Mouse (Mus musculus): ENCODE results near the gene Pde11a. TPM values are rescaled to one million over a fixed set of nuclear protein-coding genes. Genes with fewer than 3 reads are reported as not detected.
A peak's percentile ranks its signal among the peaks of the same experiment; 100 is the strongest.

The Pde11a gene
- polyA plus RNA-seq, 1 experiment = 0.83 TPM

GRCm38 (mm10) chr2:76269494-76269893 lies 69.1 kb downstream of the Pde11a start:
- 66% methylated on average over 1 of the region's 1 CpGs for WGBS
- H3K4me3 ChIP-seq (ENCODE audit: insufficient read depth, low read depth, low read length) = no peak overlapping the region
- H3K36me3 ChIP-seq (ENCODE audit: control insufficient read depth, insufficient read depth, low read length) = no peaks in the 10 kb centered on the region
- no peak overlapping the region for H3K27ac ChIP-seq (ENCODE audit: insufficient read depth, low read depth, low read length)
- no peaks in the 10 kb centered on the region for H3K4me1 ChIP-seq (ENCODE audit: control insufficient read depth, insufficient read depth, low read length)
- no peak for TF ChIP-seq POLR2A (IDR thresholded peaks at IDR 0.05; ENCODE audit: low read depth, low read length)
- H3K27me3 ChIP-seq (replicated peaks; ENCODE audit: control insufficient read depth, insufficient read depth, low read length) = no peaks in the 10 kb centered on the region
- no peak for DNase-seq

DNA sequence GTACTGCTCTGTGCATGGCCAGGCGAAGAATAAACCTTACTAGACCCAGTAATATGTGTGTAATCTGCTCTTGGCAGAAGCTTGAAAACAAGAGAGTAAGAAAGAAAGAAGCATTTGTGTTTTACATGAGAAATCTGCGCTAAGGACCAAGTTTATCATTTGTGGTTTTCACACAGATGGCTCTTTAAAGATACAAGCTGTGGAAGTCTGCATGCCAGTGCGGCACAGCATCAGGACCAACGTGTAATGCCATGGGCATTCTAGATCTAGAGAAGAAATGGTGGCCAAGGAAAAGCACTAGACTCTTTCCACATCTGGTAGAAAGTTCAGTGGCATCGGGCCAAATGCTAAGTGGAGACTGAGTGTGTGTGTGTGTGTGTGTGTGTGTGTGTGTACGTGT lies 71.2 kb downstream of the Pde11a start:
- no peak for DNase-seq
- Histone ChIP-seq H3K27me3 (replicated peaks; ENCODE audit: control insufficient read depth, insufficient read depth, low read length) (no peaks in the 10 kb centered on the region), H3K27ac (ENCODE audit: insufficient read depth, low read depth, low read length) (no peak overlapping the region), H3K4me1 (ENCODE audit: control insufficient read depth, insufficient read depth, low read length) (no peaks in the 10 kb centered on the region), H3K4me3 (ENCODE audit: insufficient read depth, low read depth, low read length) (no peak overlapping the region), H3K36me3 (ENCODE audit: control insufficient read depth, insufficient read depth, low read length) (no peaks in the 10 kb centered on the region)
- 94% methylated on average over 6 of the region's 6 CpGs for WGBS
- TF ChIP-seq CTCF (conservative IDR thresholded peaks at IDR 0.05; ENCODE audit: insufficient read depth, insufficient read length, low read depth, low read length) (no peak), POLR2A (IDR thresholded peaks at IDR 0.05; ENCODE audit: low read depth, low read length) (no peak)

DNA sequence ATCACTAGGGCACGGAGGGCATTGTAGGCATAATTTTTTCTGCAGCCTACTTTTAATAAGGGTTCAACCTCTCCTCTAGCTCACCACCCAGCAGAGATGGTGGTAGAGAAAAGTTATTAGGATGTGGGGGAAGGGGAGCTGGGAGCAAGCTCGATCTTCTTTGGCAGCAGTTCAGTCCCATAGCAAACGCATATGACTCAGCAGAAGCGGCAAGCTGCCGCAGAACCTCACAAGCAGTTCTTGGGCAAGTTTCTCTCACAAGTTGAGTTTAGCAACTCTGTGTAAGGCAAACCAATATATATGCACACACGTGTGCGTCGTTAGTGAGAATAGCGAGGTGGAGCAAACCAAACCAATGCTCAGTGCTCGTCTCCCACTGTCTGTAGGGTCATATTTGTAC lies 72.0 kb downstream of the Pde11a start:
- Histone ChIP-seq H3K27me3 (replicated peaks; ENCODE audit: control insufficient read depth, insufficient read depth, low read length) (no peaks in the 10 kb centered on the region), H3K4me3 (ENCODE audit: insufficient read depth, low read depth, low read length) (no peak overlapping the region), H3K36me3 (ENCODE audit: control insufficient read depth, insufficient read depth, low read length) (no peaks in the 10 kb centered on the region), H3K27ac (ENCODE audit: insufficient read depth, low read depth, low read length) (no peak overlapping the region), H3K4me1 (ENCODE audit: control insufficient read depth, insufficient read depth, low read length) (no peaks in the 10 kb centered on the region)
- DNase-seq = no peak
- TF ChIP-seq POLR2A (IDR thresholded peaks at IDR 0.05; ENCODE audit: low read depth, low read length) = no peak
- no peak for TF ChIP-seq CTCF (conservative IDR thresholded peaks at IDR 0.05; ENCODE audit: insufficient read depth, insufficient read length, low read depth, low read length)
- 89% methylated on average over 10 of the region's 10 CpGs for WGBS

DNA sequence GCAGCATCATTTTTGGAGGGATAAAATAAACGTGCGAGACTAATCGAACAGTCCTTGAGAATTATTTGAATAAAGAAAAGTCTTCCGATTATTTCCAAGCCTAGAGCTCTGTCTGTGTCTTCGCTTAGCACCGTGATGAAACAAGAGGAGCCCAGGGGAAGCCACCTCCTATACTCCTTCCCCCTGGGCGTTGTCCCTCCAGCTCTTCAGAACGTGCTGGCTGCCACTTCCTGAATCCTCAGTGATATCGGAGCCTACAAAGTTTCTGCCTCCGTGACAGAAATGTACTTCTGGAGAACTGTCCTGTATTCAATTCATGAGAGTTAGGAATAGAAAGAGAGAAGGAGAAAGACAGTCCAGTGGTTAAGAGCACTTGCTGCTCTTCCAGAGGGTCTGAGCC lies 74.3 kb downstream of the Pde11a start:
- no peak for DNase-seq
- no peak for TF ChIP-seq POLR2A (IDR thresholded peaks at IDR 0.05; ENCODE audit: low read depth, low read length)
- TF ChIP-seq CTCF (conservative IDR thresholded peaks at IDR 0.05; ENCODE audit: insufficient read depth, insufficient read length, low read depth, low read length) = no peak
- no peak overlapping the region for H3K27ac ChIP-seq (ENCODE audit: insufficient read depth, low read depth, low read length)
- 50% methylated on average over 10 of the region's 10 CpGs for WGBS
- no peaks in the 10 kb centered on the region for H3K27me3 ChIP-seq (replicated peaks; ENCODE audit: control insufficient read depth, insufficient read depth, low read length)
- no peaks in the 10 kb centered on the region for H3K36me3 ChIP-seq (ENCODE audit: control insufficient read depth, insufficient read depth, low read length)
- H3K4me1 ChIP-seq (ENCODE audit: control insufficient read depth, insufficient read depth, low read length) = no peaks in the 10 kb centered on the region
- no peak overlapping the region for H3K4me3 ChIP-seq (ENCODE audit: insufficient read depth, low read depth, low read length)

DNA sequence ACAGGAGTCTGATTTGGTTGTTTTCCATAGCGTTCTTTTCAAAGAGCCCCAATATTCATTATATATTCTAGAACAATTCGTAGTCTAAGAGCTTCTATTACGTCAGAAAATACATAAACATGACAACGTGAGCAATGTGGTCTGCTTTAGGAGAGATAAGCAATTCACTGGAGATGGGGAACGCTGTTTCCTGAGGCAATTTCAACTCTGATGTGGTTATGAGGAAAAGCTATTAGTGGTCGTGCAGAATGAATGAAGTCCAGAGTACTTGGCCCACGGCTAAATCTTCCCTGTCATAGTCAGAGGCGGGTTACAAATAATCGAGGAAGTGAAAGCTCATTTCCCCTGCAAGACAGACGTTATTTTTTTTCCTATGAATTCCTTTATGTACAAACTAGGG lies 75.9 kb downstream of the Pde11a start:
- no peak overlapping the region for H3K4me3 ChIP-seq (ENCODE audit: insufficient read depth, low read depth, low read length)
- no peaks in the 10 kb centered on the region for H3K27me3 ChIP-seq (replicated peaks; ENCODE audit: control insufficient read depth, insufficient read depth, low read length)
- no peak overlapping the region for H3K27ac ChIP-seq (ENCODE audit: insufficient read depth, low read depth, low read length)
- H3K4me1 ChIP-seq (ENCODE audit: control insufficient read depth, insufficient read depth, low read length) = no peaks in the 10 kb centered on the region
- TF ChIP-seq CTCF (conservative IDR thresholded peaks at IDR 0.05; ENCODE audit: insufficient read depth, insufficient read length, low read depth, low read length) (no peak), POLR2A (IDR thresholded peaks at IDR 0.05; ENCODE audit: low read depth, low read length) (no peak)
- H3K36me3 ChIP-seq (ENCODE audit: control insufficient read depth, insufficient read depth, low read length) = no peaks in the 10 kb centered on the region
- WGBS = 67% methylated on average over 10 of the region's 10 CpGs
- DNase-seq = no peak

DNA sequence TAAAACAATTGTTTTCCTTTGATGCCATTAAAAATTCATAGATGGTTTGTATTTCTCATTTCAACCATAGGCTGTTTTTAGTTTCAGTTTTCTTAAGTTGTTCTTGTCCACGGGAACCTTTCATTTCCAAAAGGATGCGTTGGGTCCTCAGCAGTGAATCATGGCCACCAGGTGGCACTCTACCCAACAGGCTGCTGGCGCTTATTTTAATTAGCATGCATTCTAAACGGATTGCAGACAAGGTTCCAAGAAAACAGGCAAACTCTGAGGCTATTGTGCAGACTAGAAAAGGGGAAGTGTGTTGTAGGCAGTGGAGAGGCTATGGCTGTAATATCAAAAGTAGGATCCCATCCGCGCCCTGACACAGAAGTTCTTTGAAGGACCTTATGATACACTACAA lies 83.7 kb downstream of the Pde11a start:
- peak; percentile 63 for DNase-seq
- 42% methylated on average over 6 of the region's 6 CpGs for WGBS
- H3K27me3 ChIP-seq (replicated peaks; ENCODE audit: control insufficient read depth, insufficient read depth, low read length) = no peaks in the 10 kb centered on the region
- H3K27ac ChIP-seq (ENCODE audit: insufficient read depth, low read depth, low read length) = no peak overlapping the region
- TF ChIP-seq CTCF (conservative IDR thresholded peaks at IDR 0.05; ENCODE audit: insufficient read depth, insufficient read length, low read depth, low read length) (peak; percentile 67), POLR2A (IDR thresholded peaks at IDR 0.05; ENCODE audit: low read depth, low read length) (no peak)
- no peaks in the 10 kb centered on the region for H3K36me3 ChIP-seq (ENCODE audit: control insufficient read depth, insufficient read depth, low read length)
- no peaks in the 10 kb centered on the region for H3K4me1 ChIP-seq (ENCODE audit: control insufficient read depth, insufficient read depth, low read length)
- no peak overlapping the region for H3K4me3 ChIP-seq (ENCODE audit: insufficient read depth, low read depth, low read length)

GRCm38 (mm10) chr2:76251379-76251778 lies 87.2 kb downstream of the Pde11a start:
- Histone ChIP-seq H3K27me3 (replicated peaks; ENCODE audit: control insufficient read depth, insufficient read depth, low read length) (no peaks in the 10 kb centered on the region), H3K4me3 (ENCODE audit: insufficient read depth, low read depth, low read length) (no peak overlapping the region), H3K4me1 (ENCODE audit: control insufficient read depth, insufficient read depth, low read length) (no peaks in the 10 kb centered on the region), H3K36me3 (ENCODE audit: control insufficient read depth, insufficient read depth, low read length) (no peaks in the 10 kb centered on the region), H3K27ac (ENCODE audit: insufficient read depth, low read depth, low read length) (no peak overlapping the region)
- DNase-seq = no peak
- 66% methylated on average over 10 of the region's 10 CpGs for WGBS
- no peak for TF ChIP-seq POLR2A (IDR thresholded peaks at IDR 0.05; ENCODE audit: low read depth, low read length)
- no peak for TF ChIP-seq CTCF (conservative IDR thresholded peaks at IDR 0.05; ENCODE audit: insufficient read depth, insufficient read length, low read depth, low read length)

DNA sequence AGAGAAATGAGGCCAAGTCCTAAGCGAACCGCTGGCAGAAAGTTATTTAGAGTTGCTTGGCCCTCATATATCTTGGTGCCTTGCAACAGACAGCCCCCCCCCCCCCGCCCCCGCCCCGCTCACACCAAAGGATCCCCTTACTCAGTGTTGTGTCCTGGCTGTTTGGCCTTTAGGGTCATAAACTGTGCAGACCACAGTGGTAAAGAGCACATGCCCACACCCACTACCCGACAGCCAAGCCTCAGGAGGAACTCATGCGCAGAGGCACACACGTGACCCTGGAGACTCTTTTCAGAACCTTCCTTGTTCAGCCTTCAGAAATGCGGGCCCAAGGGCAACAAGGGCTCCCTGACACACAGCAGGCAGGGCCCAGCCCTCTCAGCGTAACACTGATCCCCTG lies 90.3 kb downstream of the Pde11a start:
- WGBS = 38% methylated on average over 10 of the region's 10 CpGs
- Histone ChIP-seq H3K4me3 (ENCODE audit: insufficient read depth, low read depth, low read length) (no peak overlapping the region), H3K27me3 (replicated peaks; ENCODE audit: control insufficient read depth, insufficient read depth, low read length) (no peaks in the 10 kb centered on the region), H3K27ac (ENCODE audit: insufficient read depth, low read depth, low read length) (no peak overlapping the region), H3K4me1 (ENCODE audit: control insufficient read depth, insufficient read depth, low read length) (no peaks in the 10 kb centered on the region), H3K36me3 (ENCODE audit: control insufficient read depth, insufficient read depth, low read length) (no peaks in the 10 kb centered on the region)
- TF ChIP-seq POLR2A (IDR thresholded peaks at IDR 0.05; ENCODE audit: low read depth, low read length) (no peak), CTCF (conservative IDR thresholded peaks at IDR 0.05; ENCODE audit: insufficient read depth, insufficient read length, low read depth, low read length) (no peak)
- no peak for DNase-seq
